Mouse (Mus musculus) spleen, adult 2 months (tissue): ENCODE measurements around the gene Prss50.

Experiments
- CTCF ChIP-seq: fragments of 200-500 bp; IDR thresholded peaks from 2 replicates; pipeline ENCODE4 v1.5.1; 2011; ENCODE audit warnings: mild to moderate bottlenecking, inconsistent platforms; ENCODE audit not compliant: insufficient read depth, insufficient read length, insufficient replicate concordance; ENCODE audit errors: extremely low read depth
- POLR2A ChIP-seq: fragments of 200-500 bp; IDR thresholded peaks from 2 replicates; pipeline ENCODE4 v1.6.1; 2011; ENCODE audit warnings: low read depth, low read length, inconsistent platforms

GRCm38 (mm10) chr9:110825832-110826231 is 31.9 kb upstream of the Prss50 start:
- TF ChIP-seq CTCF (no peak), POLR2A (no peak)
